Mouse (Mus musculus) kidney, adult 2 months (tissue): Measurements from ENCODE around the gene Sass6. TPM values are rescaled to one million over a fixed set of nuclear protein-coding genes. Genes with fewer than 3 reads are reported as not detected.

Source experiments
- DNase-seq: peaks from one replicate; pipeline ENCODE4 v3.0.0; 2021
- H3K27ac ChIP-seq: fragments of 200-500 bp; 2 replicates; pipeline ENCODE4 v1.5.1; 2012; ENCODE audit warnings: low read depth, low read length, control low read depth, inconsistent platforms; ENCODE audit not compliant: insufficient read depth
- H3K27me3 ChIP-seq: fragments of 200-500 bp; replicated peaks from 2 replicates; pipeline ENCODE4 v1.6.1; 2012; ENCODE audit warnings: mild to moderate bottlenecking, moderate library complexity, low read length, inconsistent platforms; ENCODE audit not compliant: control insufficient read depth, insufficient read depth
- H3K36me3 ChIP-seq: fragments of 200-500 bp; 2 replicates; pipeline ENCODE4 v1.6.1; 2012; ENCODE audit warnings: mild to moderate bottlenecking, moderate library complexity, low read length, inconsistent platforms; ENCODE audit not compliant: control insufficient read depth, insufficient read depth
- H3K4me1 ChIP-seq: fragments of 200-500 bp; 2 replicates; pipeline ENCODE4 v1.6.1; 2011; ENCODE audit warnings: low read length; ENCODE audit not compliant: control insufficient read depth, insufficient read depth
- H3K4me3 ChIP-seq: fragments of 200-500 bp; 2 replicates; pipeline ENCODE4 v1.5.1; 2011; ENCODE audit warnings: mild to moderate bottlenecking, low read depth, low read length, control low read depth; ENCODE audit not compliant: insufficient read depth
- CTCF ChIP-seq: fragments of 200-500 bp; conservative IDR thresholded peaks from 2 replicates; pipeline ENCODE4 v1.5.1; 2011; ENCODE audit warnings: low read depth, mild to moderate bottlenecking, control low read depth, low read length, moderate library complexity, mixed read lengths; ENCODE audit not compliant: insufficient read depth, insufficient read length
- POLR2A ChIP-seq: fragments of 200-500 bp; IDR thresholded peaks from one replicate; pipeline ENCODE4 v1.6.1; 2011; ENCODE audit warnings: low read depth, low read length, control low read depth
- WGBS: fragments of 180-500 bp; shearing (Covaris S2); methylation state at CpG from one replicate; pipeline ENCODE4 v1.1.7; 2018; 5-methylcytosine and 5-hydroxymethylcytosine counted together
- polyA plus RNA-seq: library from polyadenylated mRNA; depleted of rRNA; stranded (reverse); fragments of >200 nt; gene quantifications from 2 replicates; pipeline ENCODE4 v1.2.3, GENCODE M21; 2012

The Sass6 gene
- polyA plus RNA-seq, 1 experiment = 0.78 TPM

DNA sequence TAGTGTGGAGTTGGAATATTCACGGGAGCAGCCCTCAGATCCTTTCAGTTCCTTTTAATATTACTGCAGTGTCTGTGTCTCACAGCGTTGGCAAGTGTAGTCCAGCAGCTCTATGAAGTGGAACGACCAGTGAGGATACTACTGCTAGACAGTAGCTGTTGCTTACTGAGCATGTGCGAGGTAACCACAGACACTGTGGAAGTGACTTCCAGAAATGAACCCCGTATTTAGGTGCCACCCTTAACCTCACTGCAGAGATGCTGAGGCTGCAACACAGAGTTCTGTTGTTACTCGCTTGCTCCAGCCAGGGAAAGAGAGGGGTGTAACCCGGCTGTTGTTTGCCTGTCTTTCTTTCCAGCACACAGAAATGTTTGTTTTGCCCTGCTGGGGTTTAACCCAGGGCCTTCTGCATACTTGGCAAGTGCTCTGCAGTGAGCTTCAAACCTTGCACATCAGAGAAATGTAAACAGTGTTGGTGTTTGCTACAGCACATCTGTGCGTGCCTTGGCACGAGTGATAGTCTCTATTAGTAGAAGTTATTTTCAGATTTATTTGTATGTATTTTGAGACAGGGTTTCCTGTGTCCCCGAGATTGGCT lies 19.6 kb downstream of the Sass6 start, which contains the start of gene Trmt13:
TSS of gene Trmt13 (minus strand) at position 293 of the 598 bp plus-strand sequence.
- H3K36me3 ChIP-seq = no peaks in the 10 kb centered on the region
- peak; percentile 8 for DNase-seq
- H3K27me3 ChIP-seq = no peaks in the 10 kb centered on the region
- TF ChIP-seq POLR2A (no peak), CTCF (no peak)
- no peak within 1 kb of the TSS for H3K27ac ChIP-seq
- 76% methylated on average over 10 of the region's 10 CpGs for WGBS
- H3K4me3 ChIP-seq = no peak within 1 kb of the TSS
- H3K4me1 ChIP-seq = no peaks in the 10 kb centered on the region

DNA sequence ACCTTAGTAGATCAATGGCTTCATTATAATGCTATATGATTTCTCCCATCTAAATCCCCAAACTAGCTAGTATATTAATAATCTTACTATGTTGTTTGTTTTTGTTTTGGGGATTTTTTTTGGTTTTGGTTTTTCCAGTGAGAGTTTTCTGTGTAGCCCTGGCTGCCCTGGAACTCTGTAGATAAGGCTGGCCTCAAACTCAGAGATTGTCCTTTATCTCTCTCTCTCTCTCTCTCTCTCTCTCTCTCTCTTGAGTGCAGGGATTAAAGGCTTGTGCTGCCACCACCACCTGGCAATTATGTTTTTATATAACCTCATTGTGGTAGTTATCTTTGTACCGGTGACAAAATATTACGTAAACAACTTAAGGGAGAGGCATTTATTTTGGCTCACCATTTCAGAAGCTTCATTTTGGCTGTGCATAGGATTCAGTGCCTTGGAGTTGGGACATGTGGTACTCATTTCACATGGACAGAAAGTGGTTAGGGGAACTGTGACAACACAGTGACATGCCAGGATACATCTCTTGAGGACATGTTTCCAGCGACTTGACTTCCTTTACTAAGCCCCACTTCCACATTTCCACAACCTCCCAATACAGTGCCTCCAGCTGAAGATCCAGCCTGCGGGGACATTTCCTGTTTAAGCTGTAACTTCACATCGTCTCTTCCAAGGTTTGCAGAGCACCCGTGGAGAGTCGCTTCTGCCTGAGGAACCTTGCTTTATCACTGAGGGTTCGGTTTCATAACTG lies 20.7 kb downstream of the Sass6 start:
- no peak overlapping the region for H3K4me3 ChIP-seq
- TF ChIP-seq CTCF = no peak
- no peak for TF ChIP-seq POLR2A
- no peaks in the 10 kb centered on the region for H3K36me3 ChIP-seq

DNA sequence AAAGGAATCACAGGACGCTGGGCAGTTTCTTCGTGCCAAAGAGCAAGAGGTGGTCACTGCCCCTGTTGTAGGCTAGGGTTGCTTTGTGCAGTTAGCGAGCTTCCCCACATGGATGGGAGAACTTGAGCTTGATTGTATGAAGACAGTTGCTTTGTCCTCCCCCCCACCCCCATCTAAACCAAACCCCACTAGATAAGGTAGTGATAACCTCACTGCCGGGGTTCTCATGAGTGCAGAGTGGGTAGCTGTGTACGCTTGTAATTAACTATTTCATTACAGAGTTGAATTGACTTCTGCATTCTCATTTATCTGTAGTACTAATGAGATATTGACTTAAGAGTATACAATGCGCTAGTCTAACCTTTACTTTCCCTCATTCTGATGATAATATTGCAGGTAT lies 24.1 kb downstream of the Sass6 start:
- TF ChIP-seq CTCF = no peak
- TF ChIP-seq POLR2A = no peak
- Histone ChIP-seq H3K4me1 (no peaks in the 10 kb centered on the region), H3K27ac (no peak overlapping the region), H3K27me3 (no peaks in the 10 kb centered on the region), H3K36me3 (no peaks in the 10 kb centered on the region), H3K4me3 (no peak overlapping the region)
- DNase-seq = no peak
- WGBS = 80% methylated on average over 6 of the region's 6 CpGs

More for the DNA sequence above, 20.7 kb downstream of the Sass6 start:
- no peak for DNase-seq
- H3K27ac ChIP-seq = no peak overlapping the region
- 85% methylated on average over 8 of the region's 8 CpGs for WGBS
- no peaks in the 10 kb centered on the region for H3K27me3 ChIP-seq
- no peaks in the 10 kb centered on the region for H3K4me1 ChIP-seq

DNA sequence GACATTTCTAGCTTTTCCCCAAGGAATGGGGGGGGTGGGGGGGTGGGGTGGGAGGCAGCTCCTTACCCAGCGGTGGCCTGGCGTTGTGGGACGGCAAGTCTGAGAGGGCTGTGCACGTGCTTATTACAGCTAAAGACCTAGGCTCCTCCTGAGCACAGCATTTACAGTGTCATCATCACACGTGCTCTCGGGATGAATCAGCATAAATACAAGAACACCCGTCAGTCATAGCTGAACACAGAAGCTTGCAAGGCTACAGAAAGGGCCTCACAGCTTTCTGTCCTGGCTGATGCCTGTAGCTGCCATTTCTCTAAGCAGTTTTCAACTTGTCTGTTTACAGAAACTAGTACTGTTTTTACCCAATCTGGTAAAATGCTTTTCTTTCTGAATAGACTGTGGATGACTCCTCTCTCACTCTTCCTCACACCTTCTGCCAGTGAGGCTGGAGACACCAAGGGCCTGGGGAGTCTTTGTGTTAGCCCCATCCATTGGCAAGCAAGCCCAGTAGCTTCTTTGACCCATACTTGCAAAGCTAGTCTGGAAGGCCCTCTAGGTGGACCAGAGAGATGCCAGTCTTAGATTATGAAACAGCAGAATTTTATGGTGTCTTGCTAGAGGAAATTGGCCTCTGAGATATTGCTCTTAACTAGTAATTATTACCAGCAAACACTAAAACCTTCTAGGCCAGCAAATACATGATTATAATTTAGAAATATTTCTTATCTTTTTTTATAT lies 26.0 kb downstream of the Sass6 start:
- Histone ChIP-seq H3K4me1 (no peaks in the 10 kb centered on the region), H3K27ac (no peak overlapping the region), H3K4me3 (no peak overlapping the region), H3K27me3 (no peaks in the 10 kb centered on the region), H3K36me3 (no peaks in the 10 kb centered on the region)
- DNase-seq = no peak
- WGBS = 90% methylated on average over 7 of the region's 7 CpGs
- TF ChIP-seq POLR2A = no peak
- no peak for TF ChIP-seq CTCF

DNA sequence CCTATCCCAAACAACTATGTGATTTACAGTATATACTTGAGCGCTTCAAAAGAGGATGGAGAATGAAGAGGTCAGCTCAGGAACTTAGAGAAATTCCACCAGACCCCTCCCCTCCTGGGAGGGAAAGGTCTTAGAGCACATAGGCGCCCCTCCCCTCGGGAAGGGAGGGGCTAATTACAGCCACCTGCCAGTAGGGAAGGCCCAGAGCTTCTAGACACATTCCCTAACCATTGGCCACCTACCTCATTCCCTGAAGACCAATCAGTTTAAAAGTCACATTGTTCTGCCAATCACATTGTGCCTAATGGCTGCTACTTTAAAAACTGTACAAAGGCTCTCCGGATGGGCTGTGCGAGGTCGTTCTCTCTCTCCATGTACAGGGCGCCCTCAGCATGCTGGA lies 27.9 kb downstream of the Sass6 start:
- H3K27ac ChIP-seq = no peak overlapping the region
- no peaks in the 10 kb centered on the region for H3K36me3 ChIP-seq
- TF ChIP-seq CTCF (no peak), POLR2A (no peak)

DNA sequence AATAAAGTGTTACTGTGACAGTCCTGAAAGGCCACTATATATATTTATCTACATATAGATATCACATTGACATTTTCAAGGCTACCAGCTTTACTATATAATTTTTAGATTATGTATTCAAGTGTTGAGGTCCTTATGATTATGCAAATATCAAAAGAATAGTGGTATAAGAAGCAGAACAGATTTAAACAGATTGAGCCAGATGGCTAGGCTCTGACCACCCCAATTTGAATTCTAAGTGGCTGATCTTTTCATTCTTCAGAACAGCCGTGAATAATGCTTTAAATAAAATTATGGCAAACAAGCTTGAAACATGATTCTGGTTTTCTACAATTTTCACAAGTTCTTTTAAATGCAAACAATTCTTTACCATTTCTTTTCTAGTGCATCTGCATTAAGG lies 36.7 kb downstream of the Sass6 start:
- Histone ChIP-seq H3K27ac (no peak overlapping the region), H3K4me3 (no peak overlapping the region), H3K4me1 (no peaks in the 10 kb centered on the region), H3K36me3 (peaks cover 5% of the 10 kb centered on the region; the same call in 1 of the 2 replicates), H3K27me3 (no peaks in the 10 kb centered on the region)
- TF ChIP-seq CTCF = no peak
- TF ChIP-seq POLR2A = no peak
- WGBS = 77% methylated on average over 1 of the region's 1 CpGs
- DNase-seq = no peak

More for the DNA sequence above, 27.9 kb downstream of the Sass6 start:
- DNase-seq = no peak
- H3K4me3 ChIP-seq = no peak overlapping the region
- no peaks in the 10 kb centered on the region for H3K4me1 ChIP-seq
- no peaks in the 10 kb centered on the region for H3K27me3 ChIP-seq
- WGBS = 95% methylated on average over 7 of the region's 7 CpGs

DNA sequence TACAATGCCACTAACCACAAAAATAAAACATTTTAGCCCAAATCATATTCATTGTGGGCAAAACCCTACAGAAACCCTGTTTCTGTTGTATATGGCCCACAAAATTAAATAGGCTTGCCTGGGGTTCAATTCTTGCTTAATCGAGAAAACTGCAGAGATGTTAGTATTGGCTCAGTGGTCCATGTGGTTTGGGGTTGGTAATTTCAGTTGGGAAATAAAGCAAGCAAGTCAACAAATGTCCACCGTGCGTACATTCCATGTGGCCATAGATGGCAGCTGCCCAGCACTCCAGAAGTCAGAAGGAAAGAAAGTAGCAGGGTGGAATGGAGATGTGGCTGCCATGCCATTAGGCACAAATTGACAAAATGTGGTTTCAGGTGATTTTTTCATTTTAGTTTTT lies 38.2 kb downstream of the Sass6 start:
- H3K27ac ChIP-seq = no peak overlapping the region
- no peak overlapping the region for H3K4me3 ChIP-seq
- TF ChIP-seq CTCF = no peak
- TF ChIP-seq POLR2A = no peak
- H3K4me1 ChIP-seq = no peaks in the 10 kb centered on the region
- no peaks in the 10 kb centered on the region for H3K27me3 ChIP-seq
- DNase-seq = no peak
- H3K36me3 ChIP-seq = peaks cover 5% of the 10 kb centered on the region; the same call in 1 of the 2 replicates
- WGBS = 81% methylated on average over 3 of the region's 3 CpGs
